Comparison of ENCODE assay signal across 17 mouse cellular contexts in the genomic region with DNA sequence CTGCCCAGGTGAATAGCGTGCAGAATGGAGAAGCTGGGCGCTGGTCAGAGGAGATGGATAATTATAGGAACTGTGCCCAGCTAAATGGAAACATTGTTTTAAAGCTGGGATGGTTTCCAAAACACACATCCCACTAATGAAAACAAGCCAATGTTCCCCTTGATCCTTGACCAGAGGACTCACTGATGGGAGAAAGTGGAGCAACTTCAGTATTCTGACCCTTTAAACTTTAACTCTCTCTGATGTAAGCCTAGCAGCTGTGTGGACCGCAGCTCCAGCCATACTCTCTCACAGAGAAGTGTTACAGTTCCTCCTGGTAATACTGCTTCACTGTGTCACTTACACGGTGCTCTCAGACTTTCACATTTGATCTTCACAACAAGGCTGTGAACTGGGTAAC.
DNase-seq lines count a peak whose midpoint lies in the region; ATAC-seq lines count a peak whose summit lies in the region.
"Had no signal": no experiment of that assay in that cellular context is flagged by ENCODE, and none has a peak within 500 bp of the region (broad histone marks: within the 10 kb centered on the region; RNA-seq: fewer than 3 reads in every experiment).

No protein-coding gene starts in this region.

- H3K4me3 ChIP-seq in heart, embryonic 12.5 days: no peak overlapping the region
- no peak overlapping the region for H3K4me3 ChIP-seq in lung, embryonic 16.5 days (ENCODE audit: low read length)
- H3K4me3 ChIP-seq in stomach, embryonic 15.5 days (replicated peaks): no peak overlapping the region
- H3K4me3 ChIP-seq: embryonic facial prominence, embryonic 13.5 days; forebrain, embryonic 13.5 days; heart, embryonic 10.5 days had no signal

- no peak overlapping the region for H3K9ac ChIP-seq in heart, embryonic 12.5 days
- H3K9ac ChIP-seq in lung, embryonic 16.5 days (ENCODE audit: low read length): no peak overlapping the region
- no peak overlapping the region for H3K9ac ChIP-seq in stomach, embryonic 15.5 days
- H3K9ac ChIP-seq: embryonic facial prominence, embryonic 13.5 days; forebrain, embryonic 13.5 days had no signal

- H3K4me2 ChIP-seq in heart, embryonic 12.5 days: no peak overlapping the region
- H3K4me2 ChIP-seq in lung, embryonic 16.5 days (ENCODE audit: low read depth, low read length): no peak overlapping the region
- no peak overlapping the region for H3K4me2 ChIP-seq in stomach, embryonic 15.5 days
- H3K4me2 ChIP-seq: embryonic facial prominence, embryonic 13.5 days; forebrain, embryonic 13.5 days had no signal

- WGBS in heart, embryonic 12.5 days: 50% methylated on average over 4 of the region's 4 CpGs
- WGBS in lung, embryonic 16.5 days: 26% methylated on average over 4 of the region's 4 CpGs
- WGBS in stomach, embryonic 15.5 days: 42% methylated on average over 4 of the region's 4 CpGs

- H3K9me3 ChIP-seq in heart, embryonic 12.5 days (replicated peaks): no peaks in the 10 kb centered on the region
- no peaks in the 10 kb centered on the region for H3K9me3 ChIP-seq in lung, embryonic 16.5 days (ENCODE audit: control insufficient read depth, low read length)
- no peaks in the 10 kb centered on the region for H3K9me3 ChIP-seq in stomach, embryonic 15.5 days
- H3K9me3 ChIP-seq: embryonic facial prominence, embryonic 13.5 days; forebrain, embryonic 13.5 days; heart, embryonic 10.5 days had no signal

- peaks cover 12% of the 10 kb centered on the region for H3K4me1 ChIP-seq in heart, embryonic 12.5 days (replicated peaks)
- H3K4me1 ChIP-seq in lung, embryonic 16.5 days (replicated peaks; ENCODE audit: control insufficient read depth, insufficient read depth, low read length): peaks cover 9% of the 10 kb centered on the region
- no peaks in the 10 kb centered on the region for H3K4me1 ChIP-seq in stomach, embryonic 15.5 days

- H3K36me3 ChIP-seq in heart, embryonic 12.5 days: no peaks in the 10 kb centered on the region; the same call in 1 of the 2 replicates
- H3K36me3 ChIP-seq in lung, embryonic 16.5 days (ENCODE audit: control insufficient read depth, insufficient read depth, low read length): no peaks in the 10 kb centered on the region
- no peaks in the 10 kb centered on the region for H3K36me3 ChIP-seq in stomach, embryonic 15.5 days
- H3K36me3 ChIP-seq: embryonic facial prominence, embryonic 13.5 days; heart, embryonic 10.5 days had no signal

- no peak for DNase-seq in heart, adult 8-10 months (ENCODE audit: low spot score)
- no peak for DNase-seq in lung, postnatal 14 days
- DNase-seq in kidney, postnatal 25 days: peak; percentile 8 to 48
- DNase-seq: cerebellum, adult 2 months; heart, postnatal 4 days; lung, postnatal 4 days; right cerebral cortex, adult 18-20 months; thymus, postnatal 14 days had no signal

- 0 out of 2 replicates have a peak overlapping the region, but pooled peaks have one; percentile 54 for H3K27ac ChIP-seq in heart, embryonic 12.5 days (ENCODE audit: poor library complexity, severe bottlenecking)
- peak overlapping the region; percentile 44 for H3K27ac ChIP-seq in lung, embryonic 16.5 days (ENCODE audit: low read length)
- H3K27ac ChIP-seq in stomach, embryonic 15.5 days: no peak overlapping the region
- H3K27ac ChIP-seq: embryonic facial prominence, embryonic 13.5 days; forebrain, embryonic 13.5 days; heart, embryonic 10.5 days had no signal

- peak; percentile 25; the same call in 1 of the 2 replicates for ATAC-seq in heart, embryonic 12.5 days (ENCODE audit: insufficient number of reproducible peaks, low FRiP score)
- peak; percentile 74 for ATAC-seq in lung, embryonic 16.5 days (ENCODE audit: low read depth)
- ATAC-seq in stomach, embryonic 15.5 days (ENCODE audit: insufficient read depth, low FRiP score, low read depth): peak; percentile 14; the same call in 1 of the 2 replicates
- ATAC-seq in megakaryocyte, adult 5-6 weeks (ENCODE audit: poor library complexity, severe bottlenecking): no peak
- no peak for ATAC-seq in activated CD4-positive, CD25-positive, alpha-beta regulatory T cell, adult 4 months
- ATAC-seq: forebrain, embryonic 13.5 days; intestine, postnatal 0 days had no signal

- no peaks in the 10 kb centered on the region for H3K27me3 ChIP-seq in heart, embryonic 12.5 days (replicated peaks)
- no peaks in the 10 kb centered on the region for H3K27me3 ChIP-seq in lung, embryonic 16.5 days (ENCODE audit: control insufficient read depth, insufficient read depth, low read depth, low read length)
- H3K27me3 ChIP-seq in stomach, embryonic 15.5 days (replicated peaks): no peaks in the 10 kb centered on the region
- H3K27me3 ChIP-seq: embryonic facial prominence, embryonic 13.5 days; forebrain, embryonic 13.5 days had no signal

Comparison
In these comparisons a context has a peak if more than half of its experiments do, and no peak if none do; other contexts are left out.
1. ATAC-seq: peak in heart, embryonic 12.5 days (single experiment), lung, embryonic 16.5 days (single experiment) and stomach, embryonic 15.5 days (single experiment); none in megakaryocyte, adult 5-6 weeks (single experiment) and activated CD4-positive, CD25-positive, alpha-beta regulatory T cell, adult 4 months (single experiment).
2. DNase-seq: peak in kidney, postnatal 25 days (2 of 2); none in heart, adult 8-10 months (single experiment) and lung, postnatal 14 days (single experiment).